Mouse (Mus musculus) embryonic fibroblast, embryonic 13.5 days (primary cell): Measurements from ENCODE around the gene Ap5z1. TPM values are rescaled to one million over a fixed set of nuclear protein-coding genes. Genes with fewer than 3 reads are reported as not detected.

Experiments used
- H3K27ac ChIP-seq: 2 replicates; pipeline ENCODE4 v1.5.1; 2012; ENCODE audit warnings: low read length, control low read depth, inconsistent platforms; ENCODE audit not compliant: insufficient read depth
- H3K4me1 ChIP-seq: 2 replicates; pipeline ENCODE4 v1.6.1; 2011; ENCODE audit warnings: low read length; ENCODE audit not compliant: control insufficient read depth, insufficient read depth
- H3K4me3 ChIP-seq: 2 replicates; pipeline ENCODE4 v1.5.1; 2011; ENCODE audit warnings: mild to moderate bottlenecking, control low read depth, low read length; ENCODE audit not compliant: insufficient read depth
- CTCF ChIP-seq: IDR thresholded peaks from 2 replicates; pipeline ENCODE4 v1.5.1; 2011; ENCODE audit warnings: mild to moderate bottlenecking, control low read depth, low read length, moderate library complexity, borderline replicate concordance; ENCODE audit not compliant: insufficient read depth
- POLR2A ChIP-seq: IDR thresholded peaks from 2 replicates; pipeline ENCODE4 v1.6.1; 2011; ENCODE audit warnings: low read depth, mild to moderate bottlenecking, control low read depth, low read length, moderate library complexity
- polyA plus RNA-seq: library from polyadenylated mRNA; stranded (reverse); fragments of >200 nt; gene quantifications from 2 replicates; pipeline ENCODE4 v1.2.4, GENCODE M21; 2011; ENCODE audit warnings: low read depth; ENCODE audit not compliant: missing spikeins, insufficient read length

Gene Ap5z1
- polyA plus RNA-seq, 1 experiment, result 10.1 TPM

- Histone ChIP-seq H3K4me1 (no peaks in the 10 kb centered on the region), H3K27ac (no peak overlapping the region), H3K4me3 (no peak overlapping the region)
- TF ChIP-seq CTCF (peak; percentile 55; the same call in 1 of the 2 replicates), POLR2A (no peak)
Observed at GRCm38 (mm10) chr5:142505695-142506423, 42.1 kb downstream of the Ap5z1 start.

- no peaks in the 10 kb centered on the region for H3K4me1 ChIP-seq
- no peak for TF ChIP-seq POLR2A
- no peak for TF ChIP-seq CTCF
- H3K4me3 ChIP-seq, result no peak overlapping the region
- H3K27ac ChIP-seq, result no peak overlapping the region
Observed at GRCm38 (mm10) chr5:142509141-142510060, 45.7 kb downstream of the Ap5z1 start.

GRCm38 (mm10) chr5:142510061-142510414, 46.3 kb downstream of the Ap5z1 start:
- TF ChIP-seq CTCF (no peak), POLR2A (no peak)
- Histone ChIP-seq H3K27ac (no peak overlapping the region), H3K4me1 (no peaks in the 10 kb centered on the region), H3K4me3 (no peak overlapping the region)

GRCm38 (mm10) chr5:142512112-142512511, 48.4 kb downstream of the Ap5z1 start:
- TF ChIP-seq POLR2A, result no peak
- Histone ChIP-seq H3K4me3 (no peak overlapping the region), H3K4me1 (no peaks in the 10 kb centered on the region)

GRCm38 (mm10) chr5:142518973-142519372, 55.2 kb downstream of the Ap5z1 start:
- no peak overlapping the region for H3K4me3 ChIP-seq

More at GRCm38 (mm10) chr5:142512112-142512511, 48.4 kb downstream of the Ap5z1 start:
- H3K27ac ChIP-seq, result no peak overlapping the region

GRCm38 (mm10) chr5:142520360-142520759, 56.6 kb downstream of the Ap5z1 start:
- no peak for TF ChIP-seq CTCF
- TF ChIP-seq POLR2A, result no peak
- Histone ChIP-seq H3K4me3 (no peak overlapping the region), H3K4me1 (no peaks in the 10 kb centered on the region)

More at GRCm38 (mm10) chr5:142518973-142519372, 55.2 kb downstream of the Ap5z1 start:
- no peaks in the 10 kb centered on the region for H3K4me1 ChIP-seq
- TF ChIP-seq CTCF, result no peak
- no peak for TF ChIP-seq POLR2A
- no peak overlapping the region for H3K27ac ChIP-seq

GRCm38 (mm10) chr5:142521195-142521866, 57.6 kb downstream of the Ap5z1 start:
- H3K4me3 ChIP-seq, result no peak overlapping the region
- TF ChIP-seq CTCF (no peak), POLR2A (no peak)
- H3K4me1 ChIP-seq, result no peaks in the 10 kb centered on the region
- peak overlapping the region; percentile 25; the same call in 1 of the 2 replicates for H3K27ac ChIP-seq

More at GRCm38 (mm10) chr5:142520360-142520759, 56.6 kb downstream of the Ap5z1 start:
- H3K27ac ChIP-seq, result no peak overlapping the region

GRCm38 (mm10) chr5:142524711-142525464, 61.1 kb downstream of the Ap5z1 start:
- Histone ChIP-seq H3K27ac (no peak overlapping the region), H3K4me1 (no peaks in the 10 kb centered on the region), H3K4me3 (no peak overlapping the region)
- TF ChIP-seq CTCF, result no peak
- no peak for TF ChIP-seq POLR2A

Other genes starting within 250 kb of the Ap5z1 start
- gene Foxk1, start 62.4 kb upstream of the Ap5z1 start, polyA plus RNA-seq, result 34.1 and 38.3 TPM in 2 replicates
- gene Papolb, start 66.1 kb downstream of the Ap5z1 start, polyA plus RNA-seq, result 0.37 and 0.42 TPM in 2 replicates
- gene Radil, start 87.2 kb downstream of the Ap5z1 start, polyA plus RNA-seq, result 7.4 and 11.7 TPM in 2 replicates
- gene Mmd2, start 144.9 kb downstream of the Ap5z1 start, polyA plus RNA-seq, result not detected in 2 replicates
- gene Wipi2, start 163.8 kb downstream of the Ap5z1 start, polyA plus RNA-seq, result 56.8 and 59.9 TPM in 2 replicates
- gene Slc29a4, start 228.6 kb downstream of the Ap5z1 start, polyA plus RNA-seq, result 0.39 and 1.3 TPM in 2 replicates